Mouse (Mus musculus): ENCODE data around the gene Tlk2. TPM values are rescaled to one million over a fixed set of nuclear protein-coding genes. Genes with fewer than 3 reads are reported as not detected.

The Tlk2 gene
- polyA plus RNA-seq, 1 experiment from 2014 or later = 27.8 TPM

DNA sequence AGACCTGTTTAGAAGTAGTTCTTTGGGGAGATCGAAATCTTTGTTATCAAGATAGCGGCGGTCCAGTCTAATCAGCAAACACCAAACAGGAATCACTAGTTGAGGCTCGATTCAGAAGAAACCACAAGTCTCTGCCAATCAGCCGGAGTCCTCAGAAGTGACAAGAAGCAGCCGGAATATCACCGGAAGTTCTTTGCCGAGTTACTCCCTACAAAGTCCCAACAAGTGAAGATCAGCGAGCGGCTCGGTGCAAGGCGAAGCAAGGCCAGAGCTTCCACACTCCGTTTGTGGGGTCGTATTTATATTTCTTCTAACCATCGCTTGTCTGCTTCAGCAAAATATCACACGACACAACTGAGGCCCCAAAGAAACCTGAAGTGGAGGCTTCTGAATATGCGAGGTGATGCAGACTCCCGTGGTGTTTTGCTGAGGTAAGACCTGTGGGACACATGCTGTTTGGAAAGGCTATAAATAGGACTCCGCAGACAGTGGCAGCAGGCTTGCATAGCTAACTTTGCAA, 21.8 kb upstream of the Tlk2 start:
- Histone ChIP-seq H3K9ac (replicated peaks; ENCODE audit: low read depth, low read length) (no peak overlapping the region), H3K27ac (ENCODE audit: low read depth, low read length) (no peak overlapping the region), H3K36me3 (ENCODE audit: control insufficient read depth, insufficient read depth, low read length) (no peaks in the 10 kb centered on the region), H3K27me3 (ENCODE audit: control insufficient read depth, insufficient read depth, low read length) (no peaks in the 10 kb centered on the region), H3K4me3 (ENCODE audit: low read depth, low read length) (no peak overlapping the region), H3K9me3 (ENCODE audit: control insufficient read depth, low read length) (no peaks in the 10 kb centered on the region), H3K4me2 (ENCODE audit: low read depth, low read length) (no peak overlapping the region), H3K4me1 (ENCODE audit: control insufficient read depth, insufficient read depth, low read length) (0 out of 2 replicates have a peak, but pooled peaks cover 4% of the 10 kb centered on the region)
- ATAC-seq (ENCODE audit: low read depth) = no peak
- 83% methylated on average over 19 of the region's 19 CpGs for WGBS

DNA sequence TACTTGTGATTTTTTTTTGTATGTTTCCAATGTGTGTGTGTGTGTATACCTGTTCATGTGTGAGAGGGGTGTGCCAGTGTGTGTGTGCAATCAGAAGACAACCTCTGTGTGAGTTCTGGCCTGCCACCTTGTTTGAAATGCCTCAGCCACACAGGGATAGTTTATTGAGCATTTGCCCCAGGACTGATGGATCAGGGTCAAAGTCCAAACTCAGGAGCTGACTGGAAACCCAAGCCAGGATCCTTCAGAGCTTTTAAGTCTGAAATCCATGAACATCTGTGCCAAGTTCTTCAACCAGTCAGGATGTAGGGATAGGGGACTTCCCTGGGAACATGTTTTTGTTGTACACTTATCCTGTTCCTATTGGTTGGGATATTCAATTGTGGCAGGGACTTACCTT, 20.6 kb upstream of the Tlk2 start:
- no peak for ATAC-seq (ENCODE audit: low read depth)
- Histone ChIP-seq H3K9me3 (ENCODE audit: control insufficient read depth, low read length) (no peaks in the 10 kb centered on the region), H3K4me3 (ENCODE audit: low read depth, low read length) (no peak overlapping the region), H3K9ac (replicated peaks; ENCODE audit: low read depth, low read length) (no peak overlapping the region), H3K27ac (ENCODE audit: low read depth, low read length) (no peak overlapping the region), H3K27me3 (ENCODE audit: control insufficient read depth, insufficient read depth, low read length) (no peaks in the 10 kb centered on the region), H3K4me1 (ENCODE audit: control insufficient read depth, insufficient read depth, low read length) (0 out of 2 replicates have a peak, but pooled peaks cover 4% of the 10 kb centered on the region), H3K36me3 (ENCODE audit: control insufficient read depth, insufficient read depth, low read length) (no peaks in the 10 kb centered on the region), H3K4me2 (ENCODE audit: low read depth, low read length) (no peak overlapping the region)

DNA sequence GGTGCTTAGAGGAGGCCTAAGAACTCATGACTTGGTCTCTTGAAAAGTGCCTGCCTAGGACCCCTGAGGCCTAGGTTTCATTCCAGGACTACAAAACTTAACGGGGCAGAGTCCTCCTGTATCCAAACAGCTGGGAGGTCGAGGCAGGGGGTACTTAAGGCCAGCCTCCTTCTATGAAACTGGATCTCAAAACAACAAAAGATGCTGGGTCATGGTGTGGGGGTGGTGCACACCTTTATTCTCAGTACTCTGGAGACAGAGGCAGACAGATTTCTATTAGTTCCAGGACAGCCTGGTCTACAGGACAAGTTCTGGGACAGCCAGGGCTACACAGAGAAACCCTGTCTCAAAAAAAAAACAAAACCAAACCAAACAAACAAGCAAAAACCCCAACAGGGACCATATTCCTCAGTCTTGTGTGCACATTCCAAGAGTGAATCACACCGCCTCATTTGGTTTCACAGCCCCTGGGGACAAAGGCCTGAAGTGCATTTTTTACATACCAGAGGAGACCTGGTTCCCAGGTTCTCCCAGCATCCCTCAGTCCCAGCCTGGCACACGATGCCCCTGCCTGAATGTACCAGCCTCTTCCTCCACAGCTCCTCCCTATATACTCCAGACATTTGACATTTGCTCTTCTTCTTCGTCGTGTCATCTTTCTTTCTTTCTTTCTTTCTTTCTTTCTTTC, 18.8 kb upstream of the Tlk2 start:
- no peaks in the 10 kb centered on the region for H3K9me3 ChIP-seq (ENCODE audit: control insufficient read depth, low read length)
- H3K27me3 ChIP-seq (ENCODE audit: control insufficient read depth, insufficient read depth, low read length) = no peaks in the 10 kb centered on the region
- no peak overlapping the region for H3K4me3 ChIP-seq (ENCODE audit: low read depth, low read length)
- H3K27ac ChIP-seq (ENCODE audit: low read depth, low read length) = no peak overlapping the region
- WGBS = 60% methylated on average over 6 of the region's 6 CpGs
- H3K9ac ChIP-seq (replicated peaks; ENCODE audit: low read depth, low read length) = no peak overlapping the region
- no peaks in the 10 kb centered on the region for H3K4me1 ChIP-seq (ENCODE audit: control insufficient read depth, insufficient read depth, low read length)
- no peaks in the 10 kb centered on the region for H3K36me3 ChIP-seq (ENCODE audit: control insufficient read depth, insufficient read depth, low read length)
- no peak overlapping the region for H3K4me2 ChIP-seq (ENCODE audit: low read depth, low read length)
- no peak for ATAC-seq (ENCODE audit: low read depth)

DNA sequence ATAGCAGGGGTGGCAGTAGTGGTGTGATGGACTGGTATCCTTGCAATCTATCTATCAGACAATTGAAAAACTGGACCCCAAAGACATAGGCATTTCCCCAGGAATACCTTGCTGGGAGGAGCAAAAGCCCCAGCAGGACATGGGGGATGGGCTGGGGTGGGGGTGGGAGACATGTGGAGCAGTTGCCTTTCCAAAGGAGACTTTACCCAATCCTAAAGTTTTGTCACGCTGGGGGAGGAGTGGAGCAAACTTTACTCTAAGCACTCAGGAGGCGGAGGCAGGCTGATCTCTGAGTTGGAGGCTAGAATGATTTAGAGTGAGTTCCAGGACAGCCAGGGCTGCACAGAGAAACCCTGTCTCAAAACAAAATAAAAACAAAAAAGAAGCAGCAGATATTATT, 17.2 kb upstream of the Tlk2 start:
- Histone ChIP-seq H3K27me3 (ENCODE audit: control insufficient read depth, insufficient read depth, low read length) (no peaks in the 10 kb centered on the region), H3K4me3 (ENCODE audit: low read depth, low read length) (no peak overlapping the region), H3K9me3 (ENCODE audit: control insufficient read depth, low read length) (no peaks in the 10 kb centered on the region), H3K4me1 (ENCODE audit: control insufficient read depth, insufficient read depth, low read length) (no peaks in the 10 kb centered on the region), H3K4me2 (ENCODE audit: low read depth, low read length) (no peak overlapping the region), H3K36me3 (ENCODE audit: control insufficient read depth, insufficient read depth, low read length) (no peaks in the 10 kb centered on the region), H3K27ac (ENCODE audit: low read depth, low read length) (no peak overlapping the region), H3K9ac (replicated peaks; ENCODE audit: low read depth, low read length) (no peak overlapping the region)
- ATAC-seq (ENCODE audit: low read depth) = no peak
- WGBS = 96% methylated on average over 2 of the region's 2 CpGs

DNA sequence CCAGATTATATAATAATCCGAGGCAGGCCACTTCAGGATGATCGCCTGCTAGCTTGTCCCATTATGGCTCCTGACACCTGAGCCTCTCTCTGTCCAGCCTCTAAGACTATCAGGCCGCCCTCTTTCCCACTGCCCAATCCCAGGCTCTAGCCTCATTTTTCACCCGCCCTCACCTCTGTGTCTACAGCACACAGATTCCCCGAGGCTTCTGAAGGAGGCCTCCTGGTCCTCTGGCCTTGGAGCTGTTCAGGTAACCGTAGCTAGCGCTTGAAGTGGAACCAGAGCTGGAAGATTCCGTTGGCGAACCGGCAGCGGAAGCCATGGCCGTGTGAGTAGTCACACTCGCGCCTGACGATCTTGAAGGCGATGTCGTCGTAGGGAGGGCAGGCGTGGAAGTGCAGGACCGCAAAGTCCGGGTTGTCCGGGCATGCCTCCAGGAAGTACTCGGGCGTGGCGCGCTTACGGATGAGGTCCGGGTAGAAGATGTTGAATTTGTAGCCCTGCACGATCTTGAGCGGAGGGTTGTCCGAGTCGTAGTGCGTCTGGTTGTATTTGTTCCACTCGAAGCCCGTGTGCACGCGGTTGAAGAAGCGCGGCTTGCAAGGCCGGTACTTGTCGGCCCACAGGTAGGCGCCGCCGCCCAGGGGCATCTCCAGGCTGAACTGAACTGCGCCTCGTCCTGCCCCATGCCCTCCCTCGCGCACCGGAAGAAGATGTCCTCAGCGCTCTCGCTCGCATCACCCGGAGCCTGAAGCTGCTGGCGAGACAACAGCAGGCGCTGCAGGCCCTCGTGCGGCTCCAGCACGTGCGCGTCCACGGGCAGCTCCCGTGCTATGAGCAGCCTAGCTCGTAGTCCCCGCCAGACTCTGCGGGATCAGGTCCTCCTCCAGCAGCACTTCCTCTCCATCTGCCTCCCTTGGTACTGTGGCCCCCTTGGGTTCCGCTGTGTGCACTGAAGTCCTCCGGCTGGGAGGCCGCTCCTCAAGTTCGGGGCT, 13.8 kb upstream of the Tlk2 start:
- 85% methylated on average over 69 of the region's 69 CpGs for WGBS
- H3K9me3 ChIP-seq (ENCODE audit: control insufficient read depth, low read length) = no peaks in the 10 kb centered on the region

DNA sequence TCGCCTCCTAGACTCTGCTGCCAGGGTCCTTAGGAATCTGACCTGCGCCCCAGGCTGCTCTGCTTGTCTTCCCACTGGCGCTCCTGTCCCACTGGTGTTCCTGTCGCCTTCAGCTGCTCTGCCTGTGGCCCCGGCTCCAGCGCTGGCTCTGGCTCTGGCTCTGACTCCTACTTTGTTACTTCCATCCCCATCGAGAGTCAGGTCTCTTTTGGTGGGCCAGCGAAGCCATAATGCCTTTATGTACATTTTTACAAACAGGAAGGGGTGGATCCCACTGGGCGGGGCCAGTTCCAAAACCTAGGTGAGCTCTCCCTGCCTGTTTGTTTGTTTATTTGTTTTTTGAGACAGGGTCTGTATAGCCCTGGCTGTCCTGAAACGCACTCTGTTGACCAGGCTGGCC, 11.8 kb upstream of the Tlk2 start:
- no peak overlapping the region for H3K4me3 ChIP-seq (ENCODE audit: low read depth, low read length)
- whole genome bisulfite sequencing = 91% methylated on average over 10 of the region's 10 CpGs
- H3K36me3 ChIP-seq (ENCODE audit: control insufficient read depth, insufficient read depth, low read length) = no peaks in the 10 kb centered on the region
- no peak for ATAC-seq (ENCODE audit: low read depth)
- H3K27ac ChIP-seq (ENCODE audit: low read depth, low read length) = no peak overlapping the region
- no peak overlapping the region for H3K4me2 ChIP-seq (ENCODE audit: low read depth, low read length)
- H3K9ac ChIP-seq (replicated peaks; ENCODE audit: low read depth, low read length) = no peak overlapping the region
- no peaks in the 10 kb centered on the region for H3K27me3 ChIP-seq (ENCODE audit: control insufficient read depth, insufficient read depth, low read length)
- no peaks in the 10 kb centered on the region for H3K4me1 ChIP-seq (ENCODE audit: control insufficient read depth, insufficient read depth, low read length)
- no peaks in the 10 kb centered on the region for H3K9me3 ChIP-seq (ENCODE audit: control insufficient read depth, low read length)

More for the DNA sequence above, 13.8 kb upstream of the Tlk2 start:
- Histone ChIP-seq H3K4me2 (ENCODE audit: low read depth, low read length) (no peak overlapping the region), H3K27ac (ENCODE audit: low read depth, low read length) (no peak overlapping the region), H3K27me3 (ENCODE audit: control insufficient read depth, insufficient read depth, low read length) (no peaks in the 10 kb centered on the region), H3K36me3 (ENCODE audit: control insufficient read depth, insufficient read depth, low read length) (no peaks in the 10 kb centered on the region), H3K9ac (replicated peaks; ENCODE audit: low read depth, low read length) (no peak overlapping the region), H3K4me1 (ENCODE audit: control insufficient read depth, insufficient read depth, low read length) (no peaks in the 10 kb centered on the region), H3K4me3 (ENCODE audit: low read depth, low read length) (no peak overlapping the region)
- ATAC-seq (ENCODE audit: low read depth) = no peak

DNA sequence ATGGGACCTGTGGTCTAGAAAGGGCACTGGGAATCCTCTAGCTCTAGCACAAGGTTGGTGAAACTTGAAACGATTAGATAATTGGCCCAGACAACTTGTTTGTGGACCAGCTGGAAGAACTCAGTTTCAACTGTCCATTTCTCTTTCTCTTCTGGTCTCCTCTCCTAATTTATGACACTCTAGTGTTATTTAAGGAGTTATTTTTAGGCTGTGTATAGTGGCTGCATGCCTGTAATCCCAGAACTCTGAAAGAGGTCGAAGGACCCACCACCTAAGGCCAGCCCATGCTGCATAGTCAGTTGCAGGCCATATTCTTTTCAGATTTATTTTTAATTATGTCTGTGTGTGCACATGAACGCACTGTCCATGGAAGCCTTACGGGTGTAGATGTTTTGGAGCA, 916 bp downstream of the Tlk2 start:
- peaks cover 15% of the 10 kb centered on the region for H3K4me1 ChIP-seq (ENCODE audit: control insufficient read depth, insufficient read depth, low read length)
- H3K4me2 ChIP-seq (ENCODE audit: low read depth, low read length) = peak overlapping the region; percentile 60
- peak overlapping the region; percentile 89 for H3K4me3 ChIP-seq (ENCODE audit: low read depth, low read length)
- H3K27me3 ChIP-seq (ENCODE audit: control insufficient read depth, insufficient read depth, low read length) = no peaks in the 10 kb centered on the region
- H3K9me3 ChIP-seq (ENCODE audit: control insufficient read depth, low read length) = no peaks in the 10 kb centered on the region
- H3K36me3 ChIP-seq (ENCODE audit: control insufficient read depth, insufficient read depth, low read length) = peaks cover 4% of the 10 kb centered on the region; the same call in 1 of the 2 replicates
- no peak overlapping the region for H3K27ac ChIP-seq (ENCODE audit: low read depth, low read length)
- 78% methylated on average over 4 of the region's 4 CpGs for WGBS
- H3K9ac ChIP-seq (replicated peaks; ENCODE audit: low read depth, low read length) = no peak overlapping the region
- no peak for ATAC-seq (ENCODE audit: low read depth)

DNA sequence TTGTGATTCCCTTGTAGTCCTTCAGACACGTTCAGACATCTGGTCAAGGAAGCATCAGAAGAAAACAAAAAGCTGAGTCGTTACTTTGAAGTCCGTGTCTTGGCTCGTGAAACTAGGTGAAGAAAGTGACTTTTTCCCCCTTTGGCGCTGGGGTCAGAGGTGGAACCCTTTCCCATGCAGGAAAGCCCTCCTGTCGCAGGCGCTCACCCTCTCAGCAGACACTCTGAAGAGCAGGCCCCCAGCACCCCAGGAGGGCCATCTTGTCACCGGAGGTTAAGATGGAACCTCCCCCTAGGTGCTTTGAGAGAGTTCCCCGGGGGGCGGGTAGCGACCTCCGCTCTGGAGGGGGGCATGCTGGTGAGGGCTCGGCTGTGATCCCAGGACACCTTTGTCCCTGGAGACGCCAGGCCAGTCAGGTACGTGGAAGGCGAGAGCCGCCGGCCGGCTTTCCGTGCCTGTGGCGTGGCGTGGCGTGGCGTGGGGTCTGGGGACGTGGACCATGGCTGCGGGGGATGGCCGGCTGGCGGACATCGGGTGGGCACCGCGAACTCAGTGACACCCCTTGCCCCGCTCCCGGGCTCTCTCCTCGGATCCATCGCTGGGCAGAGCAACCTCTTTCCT, 2.0 kb downstream of the Tlk2 start:
- Histone ChIP-seq H3K4me1 (ENCODE audit: control insufficient read depth, insufficient read depth, low read length) (peaks cover 15% of the 10 kb centered on the region), H3K9ac (replicated peaks; ENCODE audit: low read depth, low read length) (peak overlapping the region; percentile 97), H3K9me3 (ENCODE audit: control insufficient read depth, low read length) (no peaks in the 10 kb centered on the region), H3K27ac (ENCODE audit: low read depth, low read length) (peak overlapping the region; percentile 94), H3K27me3 (ENCODE audit: control insufficient read depth, insufficient read depth, low read length) (no peaks in the 10 kb centered on the region), H3K4me2 (ENCODE audit: low read depth, low read length) (peak overlapping the region; percentile 60), H3K36me3 (ENCODE audit: control insufficient read depth, insufficient read depth, low read length) (peaks cover 8% of the 10 kb centered on the region; the same call in 1 of the 2 replicates), H3K4me3 (ENCODE audit: low read depth, low read length) (peak overlapping the region; percentile 89)
- ATAC-seq (ENCODE audit: low read depth) = peak; percentile 65
- 1% methylated on average over 31 of the region's 35 CpGs for WGBS

Data from neural tube, embryonic 14.5 days (tissue).